Mouse (Mus musculus) G1E (cell line): ENCODE data around the gene Gabbr2.

Experiments
- CTCF ChIP-seq: IDR thresholded peaks from 2 replicates; pipeline ENCODE4 v1.5.1; 2012; ENCODE audit warnings: low read depth, low read length, inconsistent platforms, mixed read lengths
- GATA1 ChIP-seq: IDR thresholded peaks from 2 replicates; pipeline ENCODE4 v1.6.1; 2012; ENCODE audit warnings: borderline replicate concordance, low read length, inconsistent platforms, mixed read lengths
- POLR2AphosphoS5 ChIP-seq: IDR thresholded peaks from 2 replicates; pipeline ENCODE4 v1.6.1; 2012; ENCODE audit warnings: low read depth, low read length, inconsistent platforms; ENCODE audit not compliant: insufficient replicate concordance
- TAL1 ChIP-seq: conservative IDR thresholded peaks from 2 replicates; pipeline ENCODE4 v1.6.1; 2012; ENCODE audit warnings: low read depth, low read length, inconsistent platforms, mixed read lengths

DNA sequence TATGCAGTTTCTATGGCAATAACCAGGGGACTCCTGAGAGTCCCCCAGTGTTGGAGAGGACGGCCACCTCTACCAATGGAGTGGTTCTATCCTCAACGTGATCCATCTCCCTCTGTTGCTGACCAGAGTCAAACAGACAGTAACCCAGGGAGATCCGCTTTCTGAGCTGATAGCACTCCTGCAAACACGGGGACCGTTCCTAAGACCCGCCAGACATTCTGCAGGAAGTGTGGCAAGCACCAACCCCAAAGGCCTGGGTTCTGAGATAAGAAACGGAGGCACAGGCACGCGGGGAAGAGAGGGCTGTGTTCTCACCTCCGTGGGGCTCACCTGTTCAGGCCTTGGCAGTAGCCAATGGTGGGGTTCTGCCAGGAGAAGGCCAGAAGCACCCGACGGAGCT, 378.1 kb downstream of the Gabbr2 start:
- no peak for TF ChIP-seq CTCF
- no peak for TF ChIP-seq GATA1
- 0 out of 2 replicates have a peak, but pooled peaks have one; percentile 33 for TF ChIP-seq TAL1
- TF ChIP-seq POLR2AphosphoS5 = no peak
